In the genomic region with DNA sequence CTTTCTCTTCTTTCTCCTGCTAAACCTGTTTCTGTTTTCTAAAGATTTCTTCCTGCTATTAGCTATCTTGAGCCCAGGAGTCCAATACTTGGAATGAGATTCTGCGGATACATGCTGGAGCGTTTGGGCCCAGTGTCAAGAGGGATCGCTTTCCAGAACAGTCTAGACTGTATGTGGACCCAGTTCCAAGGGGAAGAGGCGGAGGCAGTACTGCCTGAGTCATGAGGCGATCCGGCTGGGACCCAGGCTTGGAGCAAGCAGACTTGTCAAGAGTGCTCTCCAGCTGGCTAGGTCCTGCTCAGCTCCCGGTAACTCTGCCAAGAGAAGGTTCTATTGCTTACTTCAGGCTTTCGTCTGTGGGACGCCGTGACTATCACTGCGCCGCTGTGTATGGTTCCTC, we compare ENCODE assay signal across 8 mouse cellular contexts. TPM values are rescaled to one million over a fixed set of nuclear protein-coding genes. Genes with fewer than 3 reads are reported as not detected.
DNase-seq lines count a peak whose midpoint lies in the region; ATAC-seq lines count a peak whose summit lies in the region.

No protein-coding gene starts in this region.

- ATAC-seq in erythroblast, adult 5-6 weeks (replicated peaks; ENCODE audit: low FRiP score, poor library complexity, severe bottlenecking), result no peak
- ATAC-seq in granulocyte monocyte progenitor cell, adult 5-6 weeks (replicated peaks; ENCODE audit: poor library complexity, severe bottlenecking), result no peak
- ATAC-seq in erythroid progenitor cell, adult 5-6 weeks (replicated peaks; ENCODE audit: low FRiP score, poor library complexity, severe bottlenecking), result no peak

- DNase-seq in layer of hippocampus, adult 11-12 months (ENCODE audit: low spot score), result peak; percentile 37
- no peak for DNase-seq in layer of hippocampus, adult 9-10 months (ENCODE audit: low spot score)
- DNase-seq in fat pad, adult 2 months (ENCODE audit: extremely low read depth, low read depth, low spot score), result peak; percentile 10
- DNase-seq in kidney, adult 9 months, result peak; percentile 26
- peak; percentile 75 for DNase-seq in lung, postnatal 36 days

RNA-seq across cellular contexts. Expression of a gene that starts 50.7 kb away (rescaled TPM):
- total RNA-seq in erythroblast, adult 5-6 weeks (2015; ENCODE audit: low replicate concordance), result 1.3 and 1.7 TPM in 2 replicates
- 0.84 and 1.6 TPM in 2 replicates for total RNA-seq in erythroblast, adult 5-6 weeks (2017; ENCODE audit: low replicate concordance)
- total RNA-seq in granulocyte monocyte progenitor cell, adult 5-6 weeks (2014; fragmentation: Nextera tagmentation), result 0.47 and 1.5 TPM in 2 replicates
- 0.05 and 0.09 TPM in 2 replicates for total RNA-seq in granulocyte monocyte progenitor cell, adult 5-6 weeks (2017)
- total RNA-seq in erythroid progenitor cell, adult 5-6 weeks (2015; ENCODE audit: low replicate concordance), result 4.3 and 8.0 TPM in 2 replicates
- 4.5 and 5.3 TPM in 2 replicates for total RNA-seq in erythroid progenitor cell, adult 5-6 weeks (2017; ENCODE audit: low replicate concordance)
